Mouse (Mus musculus) hindlimb bud, embryonic 11.5 days (tissue): ENCODE results near the gene Olfr209.
"Not testable (repeated sequence)": the region's sequence is repeated elsewhere in the genome, so short reads cannot be mapped to it uniquely, and the experiment has no call there.

Source experiments
- DNase-seq: peaks from one replicate; pipeline ENCODE4 v3.0.0-alpha.2; 2012; ENCODE audit warnings: low read depth, low spot score; ENCODE audit errors: extremely low spot score

The Olfr209 gene

DNA sequence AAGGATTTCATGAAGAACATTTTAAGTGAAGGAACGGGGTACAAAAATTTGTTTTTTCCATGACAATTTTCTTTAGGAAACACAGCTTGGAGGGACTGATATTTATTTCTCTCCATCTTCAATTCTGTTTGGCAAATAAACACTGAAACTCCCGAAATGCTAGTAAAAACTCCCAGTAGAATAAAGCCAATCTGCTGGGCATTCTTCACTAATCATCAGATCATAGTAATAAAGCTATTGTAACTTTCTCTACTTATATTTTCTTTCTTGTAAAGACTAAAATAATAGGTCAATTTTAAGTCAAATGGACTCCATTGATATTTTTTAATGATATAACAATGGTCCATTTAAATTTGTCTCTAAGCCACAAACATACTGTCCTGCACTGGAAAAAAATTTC is at the start of gene Olfr209:
Gene Olfr209, minus strand, starts transcription at position 101 of the 400 bp plus-strand sequence.
- DNase-seq, result no peak

DNA sequence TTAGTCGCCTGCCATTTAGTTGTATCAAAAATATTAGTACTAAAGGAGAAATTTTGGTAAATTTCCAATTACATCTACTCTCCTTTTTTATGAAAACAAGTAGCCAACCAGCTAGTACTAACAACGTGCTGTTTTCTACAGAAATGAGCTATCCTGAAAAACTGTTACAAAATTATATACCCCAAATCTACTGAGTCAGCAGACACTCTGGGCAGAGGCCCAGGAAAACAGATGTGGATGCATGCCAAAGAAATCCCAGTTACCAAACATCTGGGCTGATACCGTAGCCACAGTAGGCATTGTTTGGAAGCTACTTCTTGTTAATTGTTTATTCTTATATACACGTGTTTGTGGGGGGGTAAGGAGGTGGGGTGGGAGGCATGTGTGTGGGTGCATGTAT is 49.7 kb upstream of the Olfr209 start:
- DNase-seq, result no peak

DNA sequence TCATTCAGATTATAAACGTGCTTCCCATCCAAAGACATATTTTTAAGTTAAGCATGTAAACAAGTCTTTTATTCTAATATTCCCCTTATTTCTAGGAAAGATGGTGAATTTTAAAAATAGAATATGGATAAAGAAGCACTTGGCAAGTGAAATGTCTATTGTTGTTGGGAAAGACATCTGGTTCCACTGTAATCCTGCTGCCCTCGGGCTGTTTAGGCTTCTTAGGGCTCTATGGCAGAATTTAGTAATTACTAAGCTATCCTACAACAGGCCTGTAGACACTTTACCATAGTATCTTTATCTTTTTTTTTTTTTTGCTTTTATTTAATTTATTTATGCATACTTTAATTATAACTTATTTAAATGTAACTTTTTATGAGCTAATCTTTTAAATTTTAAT is 46.0 kb upstream of the Olfr209 start:
- no peak for DNase-seq

DNA sequence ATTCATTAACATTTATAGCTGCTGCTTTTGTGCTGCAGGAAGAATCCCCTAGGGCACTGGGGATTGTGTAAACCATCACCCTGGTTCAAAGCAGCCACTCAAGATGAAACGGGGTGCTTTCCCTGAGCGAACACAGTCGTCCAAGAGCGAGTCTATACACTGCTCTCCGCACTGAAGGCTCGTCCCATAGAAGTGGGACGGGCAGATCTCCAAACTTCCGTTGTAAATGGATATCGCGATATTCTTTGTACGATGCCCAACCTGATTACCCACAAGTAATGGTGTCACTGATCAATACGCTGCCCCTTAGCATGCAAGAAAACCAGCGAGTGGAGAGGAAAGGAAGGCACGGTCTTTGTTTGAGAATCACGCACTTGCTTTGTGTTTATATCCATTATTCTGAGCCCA is 45.6 kb upstream of the Olfr209 start:
- no peak for DNase-seq

GRCm38 (mm10) chr16:59407032-59407431 is 43.2 kb upstream of the Olfr209 start, which contains the start of gene Gabrr3:
Gene Gabrr3, plus strand, starts transcription at chr16:59407332.
- DNase-seq, result no peak

DNA sequence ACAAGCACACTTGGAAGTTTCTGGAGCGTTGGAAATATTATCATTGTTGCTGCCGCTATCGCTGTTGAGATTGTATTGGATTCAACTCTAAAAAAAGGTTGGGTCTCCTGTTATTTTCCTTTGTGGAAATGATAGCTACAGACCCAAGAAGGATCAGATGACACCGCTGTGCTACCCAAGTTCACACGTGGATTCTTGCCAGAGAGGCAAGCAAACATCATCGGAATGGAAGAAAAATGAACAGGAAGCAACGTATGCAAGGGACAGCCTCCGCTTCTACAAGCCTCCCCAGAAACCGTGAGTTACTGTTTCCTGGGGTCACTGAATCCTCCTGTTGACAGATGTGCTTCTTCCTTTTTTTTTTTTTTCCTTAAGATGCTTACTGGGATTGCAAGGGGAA is 41.0 kb upstream of the Olfr209 start:
- no peak for DNase-seq

GRCm38 (mm10) chr16:59403684-59404083 is 39.9 kb upstream of the Olfr209 start:
- peak; percentile 33 for DNase-seq

GRCm38 (mm10) chr16:59401985-59402384 is 38.2 kb upstream of the Olfr209 start:
- no peak for DNase-seq

- DNase-seq, result no peak
Measured at GRCm38 (mm10) chr16:59401102-59401501, 37.3 kb upstream of the Olfr209 start.

- no peak for DNase-seq
Measured at GRCm38 (mm10) chr16:59393300-59393699, 29.5 kb upstream of the Olfr209 start.

DNA sequence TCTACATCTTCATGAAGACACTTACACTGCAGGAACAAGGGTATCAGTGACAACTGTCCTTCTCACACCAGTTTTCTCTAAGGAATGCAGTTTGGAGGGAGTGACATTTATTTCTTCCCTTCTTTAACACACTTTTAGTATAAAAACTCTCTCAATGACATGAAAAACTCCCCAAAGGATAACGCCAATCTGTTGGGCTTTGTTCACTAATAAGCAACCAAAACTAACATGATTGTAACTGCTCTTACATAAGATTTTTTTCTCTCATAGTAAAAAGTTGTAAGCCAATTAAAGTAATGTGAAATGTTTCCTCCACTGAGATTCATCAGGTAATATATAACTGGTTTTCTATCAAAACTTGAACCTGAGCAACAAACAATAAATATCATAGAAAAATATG is 14.6 kb downstream of the Olfr209 start, which contains the start of gene Olfr206:
Gene Olfr206, minus strand, starts transcription at position 101 of the 400 bp plus-strand sequence.
- no peak for DNase-seq

DNA sequence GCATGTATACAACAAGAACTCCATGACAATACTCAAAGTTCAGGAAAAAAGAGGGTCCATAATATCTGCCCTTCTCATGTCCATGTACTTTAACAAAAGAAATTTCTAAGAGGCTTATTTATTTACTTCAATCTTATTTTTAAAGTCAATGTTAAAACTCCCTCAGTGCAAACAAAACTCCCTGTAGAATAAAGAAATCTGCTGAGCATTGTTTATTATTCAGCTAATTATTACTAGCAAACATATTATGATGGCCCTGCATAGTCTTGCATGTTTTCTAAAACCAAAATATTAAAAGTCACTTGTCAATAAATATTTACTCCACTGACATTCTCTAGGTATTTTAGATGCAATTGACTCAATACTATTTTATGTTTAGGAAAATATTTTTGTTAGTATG is 32.8 kb downstream of the Olfr209 start, which contains the start of gene Olfr205:
Gene Olfr205, minus strand, starts transcription at position 101 of the 400 bp plus-strand sequence.
- no peak for DNase-seq

DNA sequence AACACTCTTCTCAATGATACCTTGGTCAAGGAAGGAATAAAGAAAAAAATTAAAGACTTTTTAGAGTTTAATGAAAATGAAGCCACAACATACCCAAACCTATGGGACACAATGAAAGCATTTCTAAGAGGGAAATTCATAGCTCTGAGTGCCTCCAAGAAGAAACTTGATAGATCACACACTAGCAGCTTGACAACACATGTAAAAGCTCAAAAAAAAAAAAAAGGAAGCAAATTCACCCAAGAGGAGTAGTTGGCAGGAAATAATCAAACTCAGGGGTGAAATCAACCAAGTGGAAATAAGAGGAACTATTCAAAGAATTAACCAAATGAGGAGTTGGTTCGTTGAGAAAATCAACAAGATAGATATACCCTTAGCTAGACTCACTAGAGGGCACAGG is 40.5 kb downstream of the Olfr209 start:
- DNase-seq, result not testable (repeated sequence)

DNA sequence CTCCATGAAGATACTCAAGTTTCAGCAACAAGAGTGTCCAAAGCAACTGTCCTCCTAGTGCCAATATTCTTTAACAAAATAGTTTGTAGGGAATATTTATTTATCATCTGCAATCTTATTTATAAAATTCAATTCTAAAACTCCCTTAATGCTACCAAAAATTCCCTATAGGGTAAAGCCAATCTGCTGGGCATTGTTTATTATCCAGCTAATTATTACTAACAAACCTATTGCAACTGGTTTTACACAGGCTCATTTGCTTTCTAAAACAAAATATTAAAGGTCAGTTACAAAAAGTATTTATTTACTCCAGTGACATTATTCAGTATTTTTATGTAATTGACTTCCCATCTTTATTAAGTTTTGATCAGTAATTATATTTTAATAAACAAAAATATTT is 45.6 kb downstream of the Olfr209 start, which contains the start of gene Olfr204:
Gene Olfr204, minus strand, starts transcription at position 101 of the 400 bp plus-strand sequence.
- DNase-seq, result no peak
